Mouse (Mus musculus) heart, embryonic 13.5 days (tissue): ENCODE results near the gene Olfr1170. TPM values are rescaled to one million over a fixed set of nuclear protein-coding genes. Genes with fewer than 3 reads are reported as not detected.

Experiments used
- ATAC-seq: fragments of 200-750 bp; cut with Nextera tagmentation; 2 replicates; pipeline ENCODE4 v1.8.0; 2017; ENCODE audit warnings: moderate TSS enrichment; ENCODE audit not compliant: insufficient number of reproducible peaks, low FRiP score, low TSS enrichment; ENCODE audit errors: extremely low read depth
- H3K27ac ChIP-seq: fragments of 300-500 bp; sonication (generic); replicated peaks from 2 replicates; pipeline ENCODE4 v1.5.1; 2015; ENCODE audit warnings: moderate library complexity, mild to moderate bottlenecking, inconsistent platforms
- H3K27me3 ChIP-seq: fragments of 300-500 bp; sonication (generic); replicated peaks from 2 replicates; pipeline ENCODE4 v1.6.1; 2015; ENCODE audit warnings: mild to moderate bottlenecking, inconsistent platforms
- H3K36me3 ChIP-seq: fragments of 300-500 bp; sonication (generic); 2 replicates; pipeline ENCODE4 v1.6.1; 2015; ENCODE audit warnings: mild to moderate bottlenecking, inconsistent platforms
- H3K4me1 ChIP-seq: fragments of 300-500 bp; sonication (generic); 2 replicates; pipeline ENCODE4 v1.6.1; 2015; ENCODE audit warnings: inconsistent platforms
- H3K4me2 ChIP-seq: fragments of 300-500 bp; sonication (generic); 2 replicates; pipeline ENCODE4 v1.6.1; 2015; ENCODE audit warnings: inconsistent platforms, mild to moderate bottlenecking, moderate library complexity
- H3K4me3 ChIP-seq: fragments of 300-500 bp; sonication (generic); 2 replicates; pipeline ENCODE4 v1.5.1; 2015; ENCODE audit warnings: moderate library complexity, mild to moderate bottlenecking, inconsistent platforms
- H3K9ac ChIP-seq: fragments of 300-500 bp; sonication (generic); 2 replicates; pipeline ENCODE4 v1.6.1; 2015; ENCODE audit warnings: inconsistent platforms, mild to moderate bottlenecking, moderate library complexity
- H3K9me3 ChIP-seq: fragments of 300-500 bp; sonication (generic); 2 replicates; pipeline ENCODE4 v1.6.1; 2016; ENCODE audit warnings: inconsistent platforms
- WGBS: fragments of 180-500 bp; shearing (Covaris S2); methylation state at CpG from one replicate; pipeline ENCODE4 v1.1.7; 2015; ENCODE audit warnings: mixed read lengths; 5-methylcytosine and 5-hydroxymethylcytosine counted together
- polyA plus RNA-seq: library from polyadenylated mRNA; unstranded; fragments of >200 nt; fragmentation: Nextera tagmentation; extraction: Ambion mirVana; gene quantifications from 2 replicates; pipeline ENCODE4 v1.2.1, GENCODE M21; 2015

Gene Olfr1170
- polyA plus RNA-seq = not detected in 2 replicates

DNA sequence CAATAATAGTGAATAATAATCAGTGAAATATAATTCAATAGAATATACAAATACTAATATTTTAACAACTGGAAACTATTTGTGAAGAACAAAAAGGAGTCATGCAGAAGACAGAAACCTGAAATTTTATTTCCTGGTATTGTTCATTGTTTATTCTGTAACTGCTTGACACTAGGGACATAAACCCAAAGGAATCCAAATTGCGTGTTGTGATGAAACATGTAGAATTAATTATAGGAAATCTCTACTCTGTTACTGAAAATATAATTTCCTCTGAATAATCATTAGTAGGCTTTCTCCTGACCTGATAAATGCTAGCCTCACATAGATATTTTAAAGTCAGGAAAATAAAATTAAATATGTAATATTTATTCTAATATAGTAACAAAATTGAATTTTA lies at the start of gene Olfr1170:
Gene Olfr1170, minus strand, starts transcription at position 101 of the 400 bp plus-strand sequence.
- Histone ChIP-seq H3K36me3 (no peaks in the 10 kb centered on the region), H3K9me3 (no peaks in the 10 kb centered on the region), H3K4me2 (no peak within 1 kb of the TSS), H3K27ac (no peak within 1 kb of the TSS), H3K27me3 (no peaks in the 10 kb centered on the region), H3K4me3 (no peak within 1 kb of the TSS), H3K9ac (no peak within 1 kb of the TSS), H3K4me1 (no peaks in the 10 kb centered on the region)
- 78% methylated on average over 1 of the region's 1 CpGs for WGBS
- ATAC-seq = no peak

DNA sequence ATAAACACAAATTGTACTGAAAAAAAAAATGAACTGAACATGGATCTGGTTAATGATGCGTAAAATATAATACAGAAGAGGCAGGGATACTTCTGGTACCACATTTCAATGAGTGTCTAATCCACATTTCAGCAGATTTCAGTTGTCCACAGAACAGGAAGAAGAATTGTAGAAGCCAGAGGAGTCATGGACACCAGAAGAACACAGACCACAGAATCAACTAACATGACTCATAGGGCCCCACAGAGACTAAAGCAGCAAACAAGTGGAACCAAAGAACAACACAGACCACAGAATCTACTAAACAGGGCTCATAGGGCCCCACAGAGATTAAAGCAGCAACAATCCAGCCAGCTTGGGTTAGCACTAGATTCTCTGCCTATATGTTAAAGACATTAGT lies 7.3 kb downstream of the Olfr1170 start:
- Histone ChIP-seq H3K9me3 (0 out of 2 replicates have a peak, but pooled peaks cover 10% of the 10 kb centered on the region), H3K9ac (no peak overlapping the region), H3K27me3 (no peaks in the 10 kb centered on the region), H3K27ac (no peak overlapping the region), H3K4me2 (no peak overlapping the region), H3K36me3 (no peaks in the 10 kb centered on the region), H3K4me1 (no peaks in the 10 kb centered on the region), H3K4me3 (no peak overlapping the region)
- WGBS = 83% methylated on average over 1 of the region's 1 CpGs
- ATAC-seq = no peak

DNA sequence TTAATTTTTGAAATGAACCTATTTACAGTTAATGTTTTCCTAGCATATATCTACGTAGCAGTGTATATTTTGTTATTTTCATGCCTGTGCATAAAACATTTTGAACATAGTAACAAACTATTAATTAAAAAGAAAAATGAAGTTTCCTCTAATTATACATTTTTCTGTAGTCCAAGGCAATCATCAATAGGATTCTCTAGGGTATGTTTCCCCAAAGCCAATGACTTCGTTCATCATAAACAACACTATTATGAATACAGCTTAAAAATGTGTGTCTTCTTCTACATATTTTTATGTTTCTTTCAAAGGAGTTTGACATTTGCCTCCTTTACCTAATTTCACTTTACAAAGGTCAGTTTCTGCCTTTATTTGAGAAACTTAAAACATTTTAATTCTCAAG lies 46.6 kb downstream of the Olfr1170 start, which contains the start of gene Olfr1168:
Gene Olfr1168, plus strand, starts transcription at position 301 of the 400 bp plus-strand sequence.
- ATAC-seq = no peak
- Histone ChIP-seq H3K27me3 (no peaks in the 10 kb centered on the region), H3K27ac (no peak within 1 kb of the TSS), H3K9ac (no peak within 1 kb of the TSS), H3K4me1 (no peaks in the 10 kb centered on the region), H3K4me3 (no peak within 1 kb of the TSS), H3K36me3 (no peaks in the 10 kb centered on the region), H3K4me2 (no peak within 1 kb of the TSS), H3K9me3 (no peaks in the 10 kb centered on the region)
- 71% methylated on average over 2 of the region's 2 CpGs for WGBS

Other genes starting within 250 kb of the Olfr1170 start
- gene Olfr1158, start 238.2 kb downstream of the Olfr1170 start, polyA plus RNA-seq = not detected in 2 replicates
- not detected in 2 replicates for gene Olfr1160, start 220.1 kb downstream of the Olfr1170 start, polyA plus RNA-seq
- gene Olfr1161, start 205.6 kb downstream of the Olfr1170 start, polyA plus RNA-seq = not detected in 2 replicates
- gene Olfr73, start 190.6 kb downstream of the Olfr1170 start, polyA plus RNA-seq = not detected in 2 replicates
- not detected in 2 replicates for gene Olfr1162, start 177.2 kb downstream of the Olfr1170 start, polyA plus RNA-seq
- gene Olfr1163, start 156.5 kb downstream of the Olfr1170 start, polyA plus RNA-seq = not detected in 2 replicates
- not detected in 2 replicates for gene Olfr1164, start 134.4 kb downstream of the Olfr1170 start, polyA plus RNA-seq
- gene Olfr1166, start 100.1 kb downstream of the Olfr1170 start, polyA plus RNA-seq = not detected in 2 replicates
- gene Olfr1167, start 73.1 kb downstream of the Olfr1170 start, polyA plus RNA-seq = not detected in 2 replicates
- gene Olfr1168, start 46.5 kb downstream of the Olfr1170 start, polyA plus RNA-seq = not detected in 2 replicates
- not detected in 2 replicates for gene Olfr1173, start 51.5 kb upstream of the Olfr1170 start, polyA plus RNA-seq
- gene Olfr1174-ps, start 86.8 kb upstream of the Olfr1170 start, polyA plus RNA-seq = not detected in 2 replicates
- gene Olfr1175-ps, start 98.9 kb upstream of the Olfr1170 start, polyA plus RNA-seq = not detected in 2 replicates
- not detected in 2 replicates for gene Olfr1176, start 108.4 kb upstream of the Olfr1170 start, polyA plus RNA-seq
- not detected in 2 replicates for gene Olfr1177-ps, start 118.2 kb upstream of the Olfr1170 start, polyA plus RNA-seq
- gene Olfr1178, start 158.7 kb upstream of the Olfr1170 start, polyA plus RNA-seq = not detected in 2 replicates
- gene Olfr1179, start 178.1 kb upstream of the Olfr1170 start, polyA plus RNA-seq = not detected in 2 replicates
- gene Olfr1180, start 190.8 kb upstream of the Olfr1170 start, polyA plus RNA-seq = not detected in 2 replicates
- not detected in 2 replicates for gene Olfr1181, start 197.8 kb upstream of the Olfr1170 start, polyA plus RNA-seq
- gene Gm13757, start 220.8 kb upstream of the Olfr1170 start, polyA plus RNA-seq = not detected in 2 replicates
- not detected in 2 replicates for gene Olfr1183, start 226.5 kb upstream of the Olfr1170 start, polyA plus RNA-seq